Mouse (Mus musculus): ENCODE results near the gene 1700013G24Rik. TPM values are rescaled to one million over a fixed set of nuclear protein-coding genes. Genes with fewer than 3 reads are reported as not detected.

1700013G24Rik gene
- polyA plus RNA-seq, 1 experiment from 2014 or later: not detected

- Histone ChIP-seq H3K9me3 (no peaks in the 10 kb centered on the region), H3K27ac (no peak overlapping the region), H3K4me3 (replicated peaks) (no peak overlapping the region), H3K4me1 (peaks cover 49% of the 10 kb centered on the region), H3K36me3 (replicated peaks) (no peaks in the 10 kb centered on the region), H3K27me3 (peaks cover 3% of the 10 kb centered on the region; the same call in 1 of the 2 replicates), H3K4me2 (no peak overlapping the region), H3K9ac (no peak overlapping the region)
- WGBS: 90% methylated on average over 8 of the region's 8 CpGs
- ATAC-seq (ENCODE audit: low FRiP score): no peak
Measured at GRCm38 (mm10) chr4:137473240-137473639, 20.2 kb downstream of the 1700013G24Rik start.

DNA sequence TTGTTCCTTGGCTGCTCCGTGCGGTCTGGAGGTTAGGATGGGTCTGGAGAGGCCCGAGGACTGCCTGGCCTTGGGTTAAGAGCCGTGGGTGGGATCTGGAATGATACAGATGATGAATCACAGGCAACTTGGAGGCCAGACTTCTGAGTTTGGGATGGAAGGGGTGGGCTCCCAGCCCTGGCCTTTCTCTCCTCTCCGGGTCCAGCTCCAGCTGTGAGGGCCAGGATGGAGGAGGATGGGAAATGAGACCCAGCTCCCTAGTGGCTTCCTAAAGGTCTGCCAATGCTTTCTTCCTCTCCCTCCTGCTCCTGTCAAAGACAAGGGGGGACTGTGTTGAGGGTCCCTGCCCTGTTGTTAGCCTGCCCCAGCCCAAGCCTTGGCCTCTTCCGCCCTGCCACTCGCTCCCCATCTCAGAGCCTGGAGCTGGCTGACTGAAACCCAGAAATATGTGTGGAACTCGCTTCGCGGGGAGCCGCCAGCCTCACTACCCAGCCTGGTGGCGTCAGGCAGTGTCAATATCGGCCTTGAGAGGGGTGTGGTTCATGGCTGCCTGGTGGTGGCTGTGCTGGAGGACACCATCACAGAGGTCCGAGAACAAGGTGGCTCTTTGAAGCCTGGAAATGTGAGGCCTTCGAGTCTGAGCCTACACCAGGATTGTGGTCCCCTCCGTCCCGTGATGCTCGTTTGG lies 20.8 kb downstream of the 1700013G24Rik start:
- Histone ChIP-seq H3K27ac (no peak overlapping the region), H3K4me3 (replicated peaks) (no peak overlapping the region), H3K4me1 (peaks cover 49% of the 10 kb centered on the region), H3K9ac (no peak overlapping the region), H3K36me3 (replicated peaks) (no peaks in the 10 kb centered on the region), H3K4me2 (no peak overlapping the region), H3K9me3 (no peaks in the 10 kb centered on the region), H3K27me3 (peaks cover 3% of the 10 kb centered on the region; the same call in 1 of the 2 replicates)
- no peak for ATAC-seq (ENCODE audit: low FRiP score)
- 79% methylated on average over 18 of the region's 18 CpGs for whole genome bisulfite sequencing

DNA sequence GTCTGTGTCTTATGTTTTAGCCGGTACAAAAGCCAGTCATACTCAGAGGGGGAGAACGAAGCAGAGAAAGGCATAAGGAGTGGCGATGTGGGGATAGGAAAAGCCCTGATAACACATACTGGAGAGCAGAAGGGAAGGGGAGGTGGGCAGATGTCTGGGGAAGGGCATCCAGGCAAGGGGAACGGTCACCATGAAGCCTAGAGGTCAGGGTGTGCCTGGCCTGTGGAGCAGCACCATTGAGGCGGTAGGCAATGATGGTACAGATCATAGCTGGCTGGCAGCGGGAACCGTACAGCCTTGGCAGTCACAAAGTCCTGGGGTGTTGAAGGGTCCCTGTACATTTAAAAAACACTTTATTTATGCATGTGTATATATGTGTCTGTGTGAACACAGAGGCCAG lies 21.6 kb downstream of the 1700013G24Rik start:
- H3K4me2 ChIP-seq: no peak overlapping the region
- peaks cover 3% of the 10 kb centered on the region; the same call in 1 of the 2 replicates for H3K27me3 ChIP-seq
- WGBS: 97% methylated on average over 7 of the region's 7 CpGs
- H3K4me3 ChIP-seq (replicated peaks): no peak overlapping the region
- H3K9ac ChIP-seq: no peak overlapping the region
- H3K27ac ChIP-seq: no peak overlapping the region
- ATAC-seq (ENCODE audit: low FRiP score): no peak
- H3K9me3 ChIP-seq: no peaks in the 10 kb centered on the region
- peaks cover 49% of the 10 kb centered on the region for H3K4me1 ChIP-seq
- H3K36me3 ChIP-seq (replicated peaks): no peaks in the 10 kb centered on the region

- Histone ChIP-seq H3K27me3 (no peaks in the 10 kb centered on the region; the same call in 1 of the 2 replicates), H3K4me1 (peaks cover 49% of the 10 kb centered on the region), H3K27ac (no peak overlapping the region), H3K36me3 (replicated peaks) (no peaks in the 10 kb centered on the region), H3K4me2 (no peak overlapping the region), H3K9ac (no peak overlapping the region), H3K9me3 (no peaks in the 10 kb centered on the region), H3K4me3 (replicated peaks) (no peak overlapping the region)
- ATAC-seq (ENCODE audit: low FRiP score): no peak
- 89% methylated on average over 13 of the region's 13 CpGs for WGBS
Measured at GRCm38 (mm10) chr4:137475271-137476050, 22.4 kb downstream of the 1700013G24Rik start.

DNA sequence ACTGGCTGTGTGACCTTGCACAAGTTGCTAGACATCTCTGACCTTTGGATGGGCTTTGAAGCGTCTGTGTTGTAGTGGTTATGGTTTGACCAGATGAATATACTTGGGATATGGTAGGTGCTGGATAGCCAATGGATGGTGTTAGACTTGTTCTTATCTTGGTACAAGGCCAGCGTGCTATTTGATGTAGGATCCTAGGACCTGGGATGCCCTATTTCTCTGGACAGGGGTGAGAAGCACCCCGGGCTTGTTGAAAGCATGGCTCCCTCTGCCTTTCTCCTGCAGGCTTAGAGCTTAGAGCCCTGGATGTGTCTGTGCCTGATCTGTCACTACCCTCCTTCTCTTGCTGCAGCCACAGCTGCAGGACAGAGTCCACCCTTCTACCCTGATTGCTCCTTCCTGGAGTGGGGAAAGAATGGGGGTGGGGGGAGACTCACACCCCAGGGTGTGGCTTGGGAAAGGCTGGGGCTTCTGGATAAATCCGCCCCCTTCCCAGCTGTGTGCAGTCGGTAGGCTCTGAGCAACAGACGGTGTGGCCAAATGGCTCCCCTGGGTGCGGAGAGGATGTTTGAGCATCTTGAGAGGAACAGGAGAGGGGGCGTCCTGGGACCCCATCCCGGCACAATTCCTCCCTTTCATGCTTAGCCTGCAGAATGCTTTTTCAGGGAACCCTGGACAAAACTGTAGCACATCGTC lies 23.1 kb downstream of the 1700013G24Rik start:
- no peak overlapping the region for H3K4me3 ChIP-seq (replicated peaks)
- peak overlapping the region; percentile 25; the same call in 1 of the 2 replicates for H3K27ac ChIP-seq
- ATAC-seq (ENCODE audit: low FRiP score): no peak

DNA sequence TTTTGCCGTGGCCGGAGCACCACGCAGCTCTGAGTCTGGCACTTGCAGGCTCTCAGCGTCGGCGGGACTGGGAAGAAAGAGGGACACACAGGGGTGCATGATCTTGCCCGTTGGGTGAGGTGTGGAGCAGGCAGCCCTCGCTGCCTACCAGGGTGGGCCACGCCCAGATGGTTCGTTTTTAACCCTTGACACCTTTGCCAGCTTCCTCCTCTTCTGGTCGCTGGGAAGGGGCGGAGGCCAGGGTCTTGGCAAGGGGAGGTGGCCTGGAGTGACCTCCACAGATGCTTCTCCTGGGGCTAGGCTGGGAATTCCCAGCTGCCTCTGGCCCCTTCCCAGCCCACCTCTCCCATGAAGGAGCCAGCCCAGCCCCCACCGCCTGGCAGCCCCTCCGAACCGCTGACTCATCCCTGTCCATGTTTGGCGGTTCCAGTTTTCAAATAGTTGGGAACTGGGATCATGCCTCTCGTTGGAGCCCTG lies 23.7 kb downstream of the 1700013G24Rik start:
- H3K4me2 ChIP-seq: no peak overlapping the region
- H3K27me3 ChIP-seq: no peaks in the 10 kb centered on the region; the same call in 1 of the 2 replicates
- H3K4me1 ChIP-seq: peaks cover 50% of the 10 kb centered on the region
- no peak overlapping the region for H3K4me3 ChIP-seq (replicated peaks)
- H3K9ac ChIP-seq: no peak overlapping the region
- peak overlapping the region; percentile 25; the same call in 1 of the 2 replicates for H3K27ac ChIP-seq
- H3K9me3 ChIP-seq: no peaks in the 10 kb centered on the region
- ATAC-seq (ENCODE audit: low FRiP score): no peak
- WGBS: 24% methylated on average over 17 of the region's 17 CpGs
- H3K36me3 ChIP-seq (replicated peaks): no peaks in the 10 kb centered on the region

More for the DNA sequence above, 23.1 kb downstream of the 1700013G24Rik start:
- Histone ChIP-seq H3K4me1 (peaks cover 49% of the 10 kb centered on the region), H3K27me3 (no peaks in the 10 kb centered on the region; the same call in 1 of the 2 replicates), H3K36me3 (replicated peaks) (no peaks in the 10 kb centered on the region), H3K9ac (no peak overlapping the region), H3K9me3 (no peaks in the 10 kb centered on the region), H3K4me2 (no peak overlapping the region)
- WGBS: 41% methylated on average over 10 of the region's 10 CpGs

DNA sequence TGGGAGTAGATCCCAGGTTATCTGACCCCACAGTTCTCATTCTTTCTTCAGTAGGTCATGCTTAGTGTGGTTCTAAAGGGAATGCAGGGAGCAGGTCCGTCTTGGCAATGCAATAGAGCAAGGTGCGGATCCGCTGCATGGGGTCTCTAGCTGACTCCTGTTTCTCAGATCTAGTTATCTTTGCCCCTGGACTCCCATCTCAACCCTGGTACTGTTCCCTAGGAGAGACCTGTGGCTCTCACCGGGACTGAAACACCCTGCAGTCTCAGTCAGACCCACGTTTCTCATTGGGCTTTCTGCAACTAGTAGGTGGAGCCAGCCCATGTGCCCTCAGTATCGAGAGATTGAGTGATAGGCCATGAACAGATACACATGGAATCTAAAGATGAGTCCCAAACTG lies 24.5 kb downstream of the 1700013G24Rik start:
- WGBS: 59% methylated on average over 6 of the region's 6 CpGs
- Histone ChIP-seq H3K9ac (no peak overlapping the region), H3K4me3 (replicated peaks) (no peak overlapping the region), H3K36me3 (replicated peaks) (no peaks in the 10 kb centered on the region), H3K27me3 (no peaks in the 10 kb centered on the region; the same call in 1 of the 2 replicates), H3K4me2 (no peak overlapping the region), H3K9me3 (no peaks in the 10 kb centered on the region), H3K4me1 (peaks cover 59% of the 10 kb centered on the region), H3K27ac (0 out of 2 replicates have a peak overlapping the region, but pooled peaks have one; percentile 10)
- ATAC-seq (ENCODE audit: low FRiP score): no peak

DNA sequence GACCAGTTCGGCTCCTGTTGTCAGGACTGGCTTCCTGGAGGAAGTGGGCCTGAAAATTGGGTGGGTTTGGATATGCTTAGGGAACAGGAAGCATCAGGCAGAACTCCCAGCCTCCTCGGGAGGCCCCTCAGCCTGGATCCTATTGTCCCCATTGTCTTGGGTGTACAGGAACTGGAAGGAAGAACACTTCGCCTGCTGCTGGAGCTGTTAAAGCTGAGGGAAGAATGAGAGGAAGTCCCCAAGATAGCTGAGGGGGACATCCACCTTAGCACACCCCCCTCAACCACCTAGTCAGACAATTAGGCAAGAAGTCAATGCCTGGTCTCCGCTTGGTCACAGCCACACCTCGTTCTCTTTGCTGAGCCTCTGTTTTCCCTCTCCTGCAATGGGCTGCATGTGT lies 25.2 kb downstream of the 1700013G24Rik start:
- Histone ChIP-seq H3K9ac (no peak overlapping the region), H3K9me3 (no peaks in the 10 kb centered on the region), H3K4me1 (peaks cover 59% of the 10 kb centered on the region), H3K27me3 (no peaks in the 10 kb centered on the region; the same call in 1 of the 2 replicates), H3K36me3 (replicated peaks) (no peaks in the 10 kb centered on the region), H3K27ac (no peak overlapping the region; the same call in 1 of the 2 replicates), H3K4me3 (replicated peaks) (no peak overlapping the region), H3K4me2 (no peak overlapping the region)
- WGBS: 56% methylated on average over 5 of the region's 5 CpGs
- no peak for ATAC-seq (ENCODE audit: low FRiP score)

DNA sequence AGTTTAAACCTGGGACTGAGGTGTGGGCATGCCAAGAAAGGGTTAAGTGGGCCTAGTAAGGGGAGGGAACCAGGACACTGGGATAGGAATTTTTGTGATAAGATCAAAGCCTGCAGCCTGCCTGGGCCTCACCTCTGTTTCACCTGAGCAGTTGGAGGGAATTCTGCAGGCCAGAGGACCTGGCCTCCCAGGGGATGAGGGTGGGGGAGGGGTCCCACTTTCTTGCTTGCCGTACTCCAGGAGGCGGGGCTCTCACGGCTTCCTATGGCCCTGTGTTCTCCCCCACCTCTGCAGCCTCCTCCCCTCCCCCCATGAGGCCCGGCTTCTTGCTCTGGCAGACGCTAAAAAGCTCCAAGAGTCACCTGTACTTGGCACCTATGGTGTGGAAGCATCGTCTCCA lies 26.7 kb downstream of the 1700013G24Rik start:
- H3K4me3 ChIP-seq (replicated peaks): no peak overlapping the region
- no peak overlapping the region for H3K9ac ChIP-seq
- peaks cover 67% of the 10 kb centered on the region for H3K4me1 ChIP-seq
- peak overlapping the region; percentile 13 for H3K4me2 ChIP-seq
- H3K36me3 ChIP-seq (replicated peaks): no peaks in the 10 kb centered on the region
- no peak for ATAC-seq (ENCODE audit: low FRiP score)
- WGBS: 5% methylated on average over 6 of the region's 6 CpGs
- H3K27me3 ChIP-seq: no peaks in the 10 kb centered on the region; the same call in 1 of the 2 replicates
- H3K27ac ChIP-seq: no peak overlapping the region
- no peaks in the 10 kb centered on the region for H3K9me3 ChIP-seq

DNA sequence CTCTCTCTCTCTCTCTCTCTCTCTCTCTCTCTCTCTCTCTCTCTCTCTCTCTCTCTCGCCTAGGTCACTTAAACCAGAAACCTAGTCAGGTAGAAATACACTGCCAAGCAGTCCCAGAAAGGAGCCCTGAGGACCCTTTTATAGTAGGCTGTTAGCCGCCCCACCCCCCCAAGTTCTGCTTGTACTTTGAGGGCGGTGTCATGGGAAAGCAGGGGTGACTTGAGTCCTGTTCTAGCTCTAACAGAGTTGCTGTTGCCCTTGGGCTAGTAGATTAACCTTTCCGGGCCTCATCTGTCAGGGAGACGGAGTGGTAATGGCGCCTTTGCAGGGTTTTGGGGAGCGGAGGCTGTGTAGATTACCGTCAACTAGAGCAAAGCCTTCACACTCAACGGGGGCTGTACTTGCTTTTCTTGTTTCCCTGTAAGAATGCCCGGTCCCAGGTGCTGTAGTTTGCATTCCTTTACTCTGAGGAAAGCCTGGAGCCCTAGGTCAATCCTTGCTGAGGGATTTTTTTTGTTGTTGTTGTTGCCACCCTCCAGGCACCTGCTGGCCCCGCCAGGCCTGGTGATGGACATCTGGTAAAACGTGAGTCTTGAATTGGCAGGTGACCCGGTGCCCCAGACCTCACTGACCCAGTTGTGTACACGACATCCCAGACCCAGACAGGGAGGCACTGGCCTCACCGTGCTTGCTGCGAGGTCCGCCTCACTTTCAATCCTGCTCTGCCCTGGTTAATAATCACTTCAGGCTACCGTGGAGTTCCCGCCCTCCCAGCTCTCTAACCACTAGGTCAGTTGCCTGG lies 27.3 kb downstream of the 1700013G24Rik start:
- no peak overlapping the region for H3K9ac ChIP-seq
- 16% methylated on average over 19 of the region's 19 CpGs for WGBS
- peaks cover 71% of the 10 kb centered on the region for H3K4me1 ChIP-seq

DNA sequence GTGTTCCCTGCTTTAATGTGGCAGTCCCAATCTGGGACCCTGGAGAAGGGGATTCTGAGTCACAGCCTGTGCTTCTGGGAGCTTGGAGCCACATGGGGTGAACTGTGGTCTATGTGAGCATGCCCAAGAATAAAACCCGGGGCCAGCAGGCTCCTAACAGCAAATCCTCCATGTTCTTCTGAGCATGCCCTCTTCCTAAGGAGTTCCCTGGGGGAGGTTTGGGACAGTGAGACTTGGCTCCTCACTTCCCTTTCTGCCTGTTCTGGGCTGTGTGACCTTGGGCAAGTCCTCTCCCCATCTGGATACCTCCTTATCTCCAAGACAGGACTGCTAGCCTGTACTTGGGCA lies 27.9 kb downstream of the 1700013G24Rik start:
- Histone ChIP-seq H3K4me3 (replicated peaks) (no peak overlapping the region), H3K4me1 (peaks cover 77% of the 10 kb centered on the region), H3K9me3 (no peaks in the 10 kb centered on the region), H3K27me3 (no peaks in the 10 kb centered on the region; the same call in 1 of the 2 replicates), H3K4me2 (no peak overlapping the region), H3K9ac (no peak overlapping the region), H3K27ac (no peak overlapping the region), H3K36me3 (replicated peaks) (no peaks in the 10 kb centered on the region)
- no peak for ATAC-seq (ENCODE audit: low FRiP score)
- whole genome bisulfite sequencing: 38% methylated on average over 1 of the region's 1 CpGs

More for the DNA sequence above, 27.3 kb downstream of the 1700013G24Rik start:
- 0 out of 2 replicates have a peak overlapping the region, but pooled peaks have one; percentile 19 for H3K27ac ChIP-seq
- no peak for ATAC-seq (ENCODE audit: low FRiP score)
- peak overlapping the region; percentile 13 for H3K4me2 ChIP-seq
- no peaks in the 10 kb centered on the region for H3K9me3 ChIP-seq
- H3K4me3 ChIP-seq (replicated peaks): no peak overlapping the region
- H3K36me3 ChIP-seq (replicated peaks): no peaks in the 10 kb centered on the region
- H3K27me3 ChIP-seq: no peaks in the 10 kb centered on the region; the same call in 1 of the 2 replicates

All from forebrain, embryonic 12.5 days (tissue).